Mouse (Mus musculus) forebrain, embryonic 12.5 days (tissue): ENCODE results near the gene BC051019. TPM values are rescaled to one million over a fixed set of nuclear protein-coding genes. Genes with fewer than 3 reads are reported as not detected.

Experiments used
- ATAC-seq: fragments of 200-750 bp; cut with Nextera tagmentation; 2 replicates; pipeline ENCODE4 v1.8.0; 2017; ENCODE audit warnings: moderate TSS enrichment; ENCODE audit not compliant: low FRiP score
- H3K27ac ChIP-seq: fragments of 300-500 bp; sonication (generic); 2 replicates; pipeline ENCODE4 v1.5.1; 2016; ENCODE audit warnings: mild to moderate bottlenecking
- H3K27me3 ChIP-seq: fragments of 300-500 bp; sonication (generic); 2 replicates; pipeline ENCODE4 v1.6.1; 2016; ENCODE audit warnings: mild to moderate bottlenecking
- H3K36me3 ChIP-seq: fragments of 300-500 bp; sonication (generic); replicated peaks from 2 replicates; pipeline ENCODE4 v1.6.1; 2016; ENCODE audit warnings: mild to moderate bottlenecking
- H3K4me1 ChIP-seq: fragments of 300-500 bp; sonication (generic); 2 replicates; pipeline ENCODE4 v1.6.1; 2016
- H3K4me2 ChIP-seq: fragments of 300-500 bp; sonication (generic); 2 replicates; pipeline ENCODE4 v1.6.1; 2016; ENCODE audit warnings: mild to moderate bottlenecking, moderate library complexity
- H3K4me3 ChIP-seq: fragments of 300-500 bp; sonication (generic); replicated peaks from 2 replicates; pipeline ENCODE4 v1.5.1; 2016; ENCODE audit warnings: mild to moderate bottlenecking
- H3K9ac ChIP-seq: fragments of 300-500 bp; sonication (generic); 2 replicates; pipeline ENCODE4 v1.6.1; 2016; ENCODE audit warnings: mild to moderate bottlenecking
- H3K9me3 ChIP-seq: fragments of 300-500 bp; sonication (generic); 2 replicates; pipeline ENCODE4 v1.6.1; 2016
- WGBS: fragments of 180-500 bp; shearing (Covaris S2); methylation state at CpG from one replicate; pipeline ENCODE4 v1.1.7; 2016; 5-methylcytosine and 5-hydroxymethylcytosine counted together
- polyA plus RNA-seq: library from polyadenylated mRNA; unstranded; fragments of >200 nt; fragmentation: Nextera tagmentation; extraction: Ambion mirVana; gene quantifications from 2 replicates; pipeline ENCODE4 v1.2.1, GENCODE M21; 2016

Gene BC051019
- not detected in 2 replicates for polyA plus RNA-seq

DNA sequence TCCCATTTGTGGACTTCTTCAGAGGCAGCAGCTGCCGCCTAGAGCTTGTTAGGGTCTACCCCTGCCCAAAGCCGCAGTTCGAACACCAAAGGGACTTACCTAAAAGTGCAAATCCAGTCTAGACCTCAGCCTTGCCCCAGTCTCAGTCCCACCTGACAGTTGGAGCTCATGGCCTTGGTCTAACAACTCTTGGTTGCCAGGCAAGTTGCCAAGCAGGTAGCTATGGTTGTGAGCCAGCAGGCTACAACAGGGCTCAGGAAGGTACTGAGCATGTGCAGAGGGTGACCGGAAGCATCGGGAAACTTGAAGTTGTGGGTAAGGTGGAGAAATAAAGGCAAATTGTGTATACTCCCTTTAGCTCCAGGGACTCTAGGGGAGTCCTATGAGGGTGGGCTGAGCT lies at the start of gene BC051019:
Gene BC051019, minus strand, starts transcription at position 154 of the 400 bp plus-strand sequence.
- no peaks in the 10 kb centered on the region for H3K4me1 ChIP-seq
- H3K4me3 ChIP-seq, result no peak within 1 kb of the TSS
- WGBS, result 92% methylated on average over 5 of the region's 5 CpGs
- no peak within 1 kb of the TSS for H3K27ac ChIP-seq
- no peaks in the 10 kb centered on the region for H3K36me3 ChIP-seq
- no peaks in the 10 kb centered on the region for H3K27me3 ChIP-seq
- no peak for ATAC-seq
- H3K9me3 ChIP-seq, result 0 out of 2 replicates have a peak, but pooled peaks cover 3% of the 10 kb centered on the region
- H3K4me2 ChIP-seq, result no peak within 1 kb of the TSS
- H3K9ac ChIP-seq, result no peak within 1 kb of the TSS

DNA sequence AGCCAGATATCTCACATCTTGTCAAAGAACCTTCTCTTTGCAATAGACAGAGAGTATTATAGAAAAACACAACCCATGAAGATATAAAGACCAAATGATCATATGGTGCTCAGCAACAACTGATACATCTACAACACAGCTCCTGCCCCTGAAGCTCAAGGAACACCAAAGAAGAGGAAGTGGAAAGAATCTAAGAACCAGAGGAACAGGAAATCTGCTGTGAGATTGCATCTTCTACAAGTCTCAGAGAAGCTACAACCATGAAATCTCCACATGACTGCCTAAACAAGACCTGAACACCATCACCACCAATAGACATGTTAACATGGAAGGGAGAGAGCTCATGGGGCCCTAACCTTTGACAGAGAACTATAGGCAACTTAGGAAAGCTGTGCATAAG lies 48.6 kb upstream of the BC051019 start:
- Histone ChIP-seq H3K27me3 (0 out of 2 replicates have a peak, but pooled peaks cover 2% of the 10 kb centered on the region), H3K4me2 (no peak overlapping the region), H3K9me3 (no peaks in the 10 kb centered on the region), H3K9ac (no peak overlapping the region), H3K27ac (no peak overlapping the region), H3K4me3 (no peak overlapping the region), H3K36me3 (no peaks in the 10 kb centered on the region), H3K4me1 (no peaks in the 10 kb centered on the region)
- ATAC-seq, result no peak

GRCm38 (mm10) chr7:109768699-109769383 lies 45.2 kb upstream of the BC051019 start:
- no peak for ATAC-seq
- WGBS, result 60% methylated on average over 2 of the region's 2 CpGs
- H3K4me2 ChIP-seq, result no peak overlapping the region
- H3K4me1 ChIP-seq, result no peaks in the 10 kb centered on the region
- H3K36me3 ChIP-seq, result no peaks in the 10 kb centered on the region
- H3K27me3 ChIP-seq, result no peaks in the 10 kb centered on the region
- H3K27ac ChIP-seq, result no peak overlapping the region
- H3K9ac ChIP-seq, result no peak overlapping the region
- H3K4me3 ChIP-seq, result no peak overlapping the region
- no peaks in the 10 kb centered on the region for H3K9me3 ChIP-seq

GRCm38 (mm10) chr7:109767575-109768350 lies 44.1 kb upstream of the BC051019 start:
- no peak overlapping the region for H3K27ac ChIP-seq
- H3K4me3 ChIP-seq, result no peak overlapping the region
- H3K27me3 ChIP-seq, result no peaks in the 10 kb centered on the region
- no peaks in the 10 kb centered on the region for H3K9me3 ChIP-seq
- H3K9ac ChIP-seq, result no peak overlapping the region
- 86% methylated on average over 7 of the region's 7 CpGs for WGBS
- H3K4me2 ChIP-seq, result no peak overlapping the region
- no peaks in the 10 kb centered on the region for H3K4me1 ChIP-seq
- no peaks in the 10 kb centered on the region for H3K36me3 ChIP-seq
- ATAC-seq, result no peak

DNA sequence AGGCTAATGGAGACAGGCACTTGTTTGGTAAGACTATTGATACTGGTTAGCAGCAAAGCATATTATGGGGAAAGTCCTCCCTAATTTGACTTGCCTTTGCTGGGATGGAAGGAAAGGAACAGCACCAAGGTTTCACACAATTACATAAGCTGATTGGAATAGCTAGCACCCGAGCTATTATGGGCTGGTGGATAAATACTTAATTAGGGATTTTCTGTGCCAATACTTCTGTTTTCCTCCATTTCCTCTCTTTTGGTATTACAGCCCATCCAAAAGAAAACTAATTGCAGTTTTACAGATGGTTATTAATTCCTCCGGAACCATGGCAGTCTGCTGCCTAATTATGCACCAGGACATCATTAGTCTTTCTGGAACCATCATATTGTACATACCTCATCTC lies 40.4 kb upstream of the BC051019 start:
- 49% methylated on average over 2 of the region's 2 CpGs for WGBS

DNA sequence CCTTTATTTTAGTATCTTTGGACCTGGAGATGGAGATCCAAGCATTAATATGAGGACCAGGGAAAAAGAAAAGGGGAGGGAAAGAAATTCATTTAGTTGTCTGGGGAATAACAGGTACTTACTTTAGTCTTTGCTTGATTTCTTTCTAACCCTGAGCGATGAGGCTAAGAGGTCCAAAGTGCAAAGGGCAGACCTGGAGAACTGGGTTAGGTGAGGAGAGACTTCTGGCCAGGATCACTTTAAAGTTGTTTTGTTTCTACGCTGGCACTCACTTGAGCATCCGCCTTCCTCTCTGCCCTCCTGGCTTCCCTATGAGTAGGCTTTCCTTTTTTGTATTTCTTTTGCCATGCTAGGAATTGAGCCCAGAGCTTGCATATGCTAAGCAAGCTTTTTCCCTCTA lies 32.6 kb upstream of the BC051019 start:
- H3K27ac ChIP-seq, result no peak overlapping the region

More for the DNA sequence above, 40.4 kb upstream of the BC051019 start:
- H3K4me1 ChIP-seq, result no peaks in the 10 kb centered on the region
- no peak overlapping the region for H3K4me3 ChIP-seq
- H3K27me3 ChIP-seq, result no peaks in the 10 kb centered on the region
- H3K9ac ChIP-seq, result no peak overlapping the region
- no peak for ATAC-seq
- no peaks in the 10 kb centered on the region for H3K9me3 ChIP-seq
- no peaks in the 10 kb centered on the region for H3K36me3 ChIP-seq
- no peak overlapping the region for H3K27ac ChIP-seq
- H3K4me2 ChIP-seq, result no peak overlapping the region

GRCm38 (mm10) chr7:109754034-109754433 lies 30.4 kb upstream of the BC051019 start:
- H3K27me3 ChIP-seq, result no peaks in the 10 kb centered on the region
- no peak for ATAC-seq
- H3K4me3 ChIP-seq, result no peak overlapping the region
- H3K27ac ChIP-seq, result no peak overlapping the region
- H3K9ac ChIP-seq, result no peak overlapping the region
- H3K9me3 ChIP-seq, result no peaks in the 10 kb centered on the region
- H3K4me1 ChIP-seq, result peaks cover 17% of the 10 kb centered on the region
- no peak overlapping the region for H3K4me2 ChIP-seq
- 90% methylated on average over 8 of the region's 8 CpGs for WGBS
- H3K36me3 ChIP-seq, result no peaks in the 10 kb centered on the region

More for the DNA sequence above, 32.6 kb upstream of the BC051019 start:
- H3K9me3 ChIP-seq, result no peaks in the 10 kb centered on the region
- peaks cover 15% of the 10 kb centered on the region for H3K4me1 ChIP-seq
- WGBS, result 96% methylated on average over 3 of the region's 3 CpGs
- H3K27me3 ChIP-seq, result no peaks in the 10 kb centered on the region
- no peak overlapping the region for H3K9ac ChIP-seq
- ATAC-seq, result no peak
- H3K36me3 ChIP-seq, result no peaks in the 10 kb centered on the region
- no peak overlapping the region for H3K4me2 ChIP-seq
- H3K4me3 ChIP-seq, result no peak overlapping the region

DNA sequence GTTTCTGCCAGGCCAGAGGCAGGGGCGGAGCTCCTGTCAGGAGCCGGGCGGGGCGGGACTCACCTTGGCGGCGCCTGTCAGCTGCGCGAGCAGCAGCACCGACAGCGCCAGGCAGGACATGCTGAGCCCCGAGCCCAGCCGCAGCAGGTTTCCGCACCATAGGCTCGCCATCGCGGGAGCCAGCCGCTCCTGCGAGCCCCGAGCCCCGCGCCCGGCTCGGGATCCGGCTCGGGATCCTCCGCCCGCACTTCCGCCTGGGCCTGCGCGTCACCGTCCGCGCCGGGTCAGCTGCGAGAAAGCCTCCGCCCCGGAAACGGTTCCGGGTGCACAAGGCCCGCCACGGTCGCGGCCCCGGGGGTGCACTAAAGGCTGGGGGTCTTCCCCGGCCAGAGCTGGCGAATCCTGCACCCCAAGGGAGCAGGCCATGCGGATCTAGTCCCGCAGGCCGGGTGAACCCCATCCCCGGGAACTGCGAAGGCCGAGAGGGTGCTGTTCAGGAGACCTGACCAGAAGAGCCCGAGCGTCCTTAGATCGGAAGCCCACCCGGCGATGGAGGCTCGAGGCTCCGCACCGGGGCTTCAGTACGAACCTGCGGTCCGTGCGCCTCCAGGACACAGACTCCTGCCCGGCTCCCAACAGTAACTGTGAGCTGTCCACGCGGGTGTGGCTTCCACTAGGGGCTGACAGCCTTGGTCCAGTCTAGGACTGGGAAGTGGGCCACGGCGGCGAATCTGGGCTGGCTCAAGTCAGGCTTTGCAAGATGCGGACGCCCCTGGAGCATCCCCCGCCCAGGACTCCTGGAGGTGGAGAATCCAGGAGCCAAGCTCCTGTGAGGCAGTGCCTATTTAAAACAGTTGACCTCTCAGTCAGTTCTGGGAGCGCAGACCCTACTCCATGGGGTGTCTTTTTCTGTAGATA lies 28.6 kb upstream of the BC051019 start, which contains the start of gene Tmem9b:
Gene Tmem9b, minus strand, starts transcription at position 868 of the 918 bp plus-strand sequence.
- H3K27ac ChIP-seq, result peak within 1 kb of the TSS; percentile 82
- under 1% methylated on average over 74 of the region's 74 CpGs for WGBS
- peak; percentile 89 for ATAC-seq
- H3K9me3 ChIP-seq, result no peaks in the 10 kb centered on the region
- H3K36me3 ChIP-seq, result 0 out of 2 replicates have a peak, but pooled peaks cover under 1% of the 10 kb centered on the region
- peak within 1 kb of the TSS; percentile 89 for H3K4me2 ChIP-seq
- peak within 1 kb of the TSS; percentile 88 for H3K9ac ChIP-seq
- H3K4me3 ChIP-seq, result peak within 1 kb of the TSS; percentile 91
- peaks cover 17% of the 10 kb centered on the region for H3K4me1 ChIP-seq
- no peaks in the 10 kb centered on the region for H3K27me3 ChIP-seq

- H3K27ac ChIP-seq, result peak overlapping the region; percentile 82
- H3K4me3 ChIP-seq, result peak overlapping the region; percentile 91
- peak; percentile 14; the same call in 1 of the 2 replicates for ATAC-seq
- no peaks in the 10 kb centered on the region for H3K27me3 ChIP-seq
- H3K9me3 ChIP-seq, result no peaks in the 10 kb centered on the region
- H3K9ac ChIP-seq, result peak overlapping the region; percentile 88
- 3% methylated on average over 13 of the region's 13 CpGs for WGBS
- H3K4me2 ChIP-seq, result peak overlapping the region; percentile 89
- peaks cover 17% of the 10 kb centered on the region for H3K4me1 ChIP-seq
- H3K36me3 ChIP-seq, result 0 out of 2 replicates have a peak, but pooled peaks cover 4% of the 10 kb centered on the region
These were observed 27.9 kb upstream of the BC051019 start for GRCm38 (mm10) chr7:109751427-109752007.

GRCm38 (mm10) chr7:109747747-109748146 lies 24.1 kb upstream of the BC051019 start:
- H3K9me3 ChIP-seq, result no peaks in the 10 kb centered on the region
- H3K4me3 ChIP-seq, result no peak overlapping the region
- H3K9ac ChIP-seq, result no peak overlapping the region
- H3K4me1 ChIP-seq, result peaks cover 8% of the 10 kb centered on the region
- no peaks in the 10 kb centered on the region for H3K27me3 ChIP-seq
- no peak overlapping the region for H3K27ac ChIP-seq
- peaks cover 23% of the 10 kb centered on the region for H3K36me3 ChIP-seq
- H3K4me2 ChIP-seq, result no peak overlapping the region
- ATAC-seq, result no peak
- WGBS, result 64% methylated on average over 1 of the region's 1 CpGs

GRCm38 (mm10) chr7:109741703-109742102 lies 18.1 kb upstream of the BC051019 start:
- H3K27me3 ChIP-seq, result no peaks in the 10 kb centered on the region
- peaks cover 41% of the 10 kb centered on the region for H3K36me3 ChIP-seq
- no peak overlapping the region for H3K4me2 ChIP-seq
- no peaks in the 10 kb centered on the region for H3K9me3 ChIP-seq
- no peaks in the 10 kb centered on the region for H3K4me1 ChIP-seq
- no peak for ATAC-seq
- no peak overlapping the region for H3K4me3 ChIP-seq
- no peak overlapping the region for H3K9ac ChIP-seq
- H3K27ac ChIP-seq, result no peak overlapping the region
- WGBS, result 90% methylated on average over 4 of the region's 4 CpGs
